10 mouse cellular contexts compared by ENCODE assay signal in the genomic region with DNA sequence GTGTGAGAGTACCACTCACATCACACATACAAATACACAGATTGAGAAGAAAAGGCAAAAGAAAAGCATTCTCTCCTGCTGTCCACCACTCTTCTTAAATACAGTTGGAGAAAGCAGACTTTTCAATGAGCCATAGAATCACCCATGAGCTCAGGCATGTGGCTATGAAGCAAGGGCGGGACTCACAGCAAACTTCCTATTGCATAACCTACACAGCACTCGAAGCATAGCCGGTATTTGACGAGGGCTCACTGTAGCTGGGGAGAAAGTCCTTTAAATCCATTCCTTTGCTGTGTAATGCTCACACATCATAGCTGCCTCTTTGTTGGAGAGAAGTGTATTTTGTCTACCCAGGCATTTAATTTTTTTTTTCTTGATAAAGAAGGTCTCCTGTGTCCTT. TPM values are rescaled to one million over a fixed set of nuclear protein-coding genes. Genes with fewer than 3 reads are reported as not detected.
A peak's percentile ranks its signal among the peaks of the same experiment; 100 is the strongest.
DNase-seq lines count a peak whose midpoint lies in the region; ATAC-seq and TF ChIP-seq lines count a peak whose summit lies in the region.
"Had no signal": no experiment of that assay in that cellular context is flagged by ENCODE, and none has a peak within 500 bp of the region (broad histone marks: within the 10 kb centered on the region; RNA-seq: fewer than 3 reads in every experiment).

No protein-coding gene starts in this region.

- ATAC-seq in heart, embryonic 11.5 days (replicated peaks; ENCODE audit: insufficient number of reproducible peaks, low FRiP score, low TSS enrichment) = no peak
- ATAC-seq in intestine, embryonic 15.5 days = peak; percentile 63
- ATAC-seq in forebrain, embryonic 11.5 days (replicated peaks; ENCODE audit: low FRiP score) = no peak
- no peak for ATAC-seq in forebrain, embryonic 16.5 days
- ATAC-seq: hindbrain, embryonic 16.5 days had no signal

- intact Hi-C loops in heart, adult 2 months (cut with DNase I) = loop anchor here (2.0 kb wide), 1 partner anchor 18 kb away; no protein-coding TSS in a partner anchor

- no peaks in the 10 kb centered on the region for H3K9me3 ChIP-seq in heart, embryonic 11.5 days (replicated peaks; ENCODE audit: control insufficient read depth, low read length)
- no peaks in the 10 kb centered on the region for H3K9me3 ChIP-seq in intestine, embryonic 15.5 days
- H3K9me3 ChIP-seq in forebrain, embryonic 11.5 days (ENCODE audit: control insufficient read depth, low read length) = no peaks in the 10 kb centered on the region; the same call in 1 of the 2 replicates
- no peaks in the 10 kb centered on the region for H3K9me3 ChIP-seq in forebrain, embryonic 16.5 days (ENCODE audit: control insufficient read depth, low read length)
- H3K9me3 ChIP-seq: embryonic facial prominence, embryonic 12.5 days had no signal

- WGBS in heart, adult 2 months = 43% methylated on average over 4 of the region's 4 CpGs
- 61% methylated on average over 4 of the region's 4 CpGs for WGBS in heart, embryonic 11.5 days (ENCODE audit: insufficient replicate concordance)
- WGBS in intestine, embryonic 15.5 days = 39% methylated on average over 4 of the region's 4 CpGs
- WGBS in macrophage (ENCODE audit: missing documents) = 0% methylated on average over 4 of the region's 4 CpGs
- 82% methylated on average over 4 of the region's 4 CpGs for WGBS in forebrain, embryonic 11.5 days
- 65% methylated on average over 4 of the region's 4 CpGs for WGBS in forebrain, embryonic 16.5 days

- peaks cover 28% of the 10 kb centered on the region for H3K4me1 ChIP-seq in heart, adult 2 months (ENCODE audit: control insufficient read depth, insufficient read depth, low read length)
- peaks cover 46% of the 10 kb centered on the region for H3K4me1 ChIP-seq in heart, embryonic 11.5 days (ENCODE audit: control insufficient read depth, insufficient read depth, low read length)
- peaks cover 45% of the 10 kb centered on the region for H3K4me1 ChIP-seq in intestine, embryonic 15.5 days (replicated peaks)
- H3K4me1 ChIP-seq in forebrain, embryonic 11.5 days (replicated peaks; ENCODE audit: control insufficient read depth, insufficient read depth, low read length) = peaks cover 3% of the 10 kb centered on the region; the same call in 1 of the 2 replicates
- H3K4me1 ChIP-seq in forebrain, embryonic 16.5 days (replicated peaks; ENCODE audit: control insufficient read depth, insufficient read depth, low read length) = peaks cover under 1% of the 10 kb centered on the region

- peak overlapping the region; percentile 18; the same call in 1 of the 2 replicates for H3K27ac ChIP-seq in heart, adult 2 months
- H3K27ac ChIP-seq in heart, embryonic 11.5 days (ENCODE audit: low read depth, low read length) = no peak overlapping the region
- no peak overlapping the region for H3K27ac ChIP-seq in intestine, embryonic 15.5 days
- H3K27ac ChIP-seq in macrophage = peak overlapping the region; percentile 89
- no peak overlapping the region for H3K27ac ChIP-seq in forebrain, embryonic 11.5 days (ENCODE audit: low read depth, low read length)
- no peak overlapping the region for H3K27ac ChIP-seq in forebrain, embryonic 16.5 days (ENCODE audit: low read length)
- H3K27ac ChIP-seq: embryonic facial prominence, embryonic 12.5 days had no signal

- no peak overlapping the region for H3K4me3 ChIP-seq in heart, adult 2 months
- no peak overlapping the region for H3K4me3 ChIP-seq in heart, embryonic 11.5 days (ENCODE audit: low read depth, low read length)
- H3K4me3 ChIP-seq in intestine, embryonic 15.5 days (replicated peaks) = no peak overlapping the region
- no peak overlapping the region for H3K4me3 ChIP-seq in macrophage (ENCODE audit: inconsistent target)
- H3K4me3 ChIP-seq in forebrain, embryonic 11.5 days (ENCODE audit: low read depth, low read length) = no peak overlapping the region
- H3K4me3 ChIP-seq in forebrain, embryonic 16.5 days (replicated peaks; ENCODE audit: low read length) = no peak overlapping the region
- H3K4me3 ChIP-seq: embryonic facial prominence, embryonic 12.5 days had no signal

- no peaks in the 10 kb centered on the region for H3K27me3 ChIP-seq in heart, adult 2 months (ENCODE audit: control insufficient read depth, insufficient read depth, low read length)
- no peaks in the 10 kb centered on the region for H3K27me3 ChIP-seq in heart, embryonic 11.5 days (ENCODE audit: control insufficient read depth, insufficient read depth, low read length)
- no peaks in the 10 kb centered on the region for H3K27me3 ChIP-seq in intestine, embryonic 15.5 days (replicated peaks)
- no peaks in the 10 kb centered on the region for H3K27me3 ChIP-seq in forebrain, embryonic 11.5 days (ENCODE audit: control insufficient read depth, insufficient read depth, low read length)
- H3K27me3 ChIP-seq in forebrain, embryonic 16.5 days (replicated peaks; ENCODE audit: control insufficient read depth, insufficient read depth, low read length) = no peaks in the 10 kb centered on the region
- H3K27me3 ChIP-seq: embryonic facial prominence, embryonic 12.5 days had no signal

- no peak for DNase-seq in heart, adult 2 months
- DNase-seq in 416B (ENCODE audit: low read depth) = peak; percentile 75
- no peak for DNase-seq in forebrain, embryonic 11.5 days (ENCODE audit: low spot score)
- no peak for DNase-seq in cerebellum, postnatal 10 days

- no peak for TF ChIP-seq CTCF in heart, adult 2 months (IDR thresholded peaks at IDR 0.05)

- no peaks in the 10 kb centered on the region for H3K36me3 ChIP-seq in heart, adult 2 months (ENCODE audit: control insufficient read depth, insufficient read depth, low read length)
- no peaks in the 10 kb centered on the region for H3K36me3 ChIP-seq in heart, embryonic 11.5 days (ENCODE audit: control insufficient read depth, insufficient read depth, low read length)
- H3K36me3 ChIP-seq in intestine, embryonic 15.5 days = no peaks in the 10 kb centered on the region
- H3K36me3 ChIP-seq in macrophage (ENCODE audit: inconsistent target) = no peaks in the 10 kb centered on the region
- no peaks in the 10 kb centered on the region for H3K36me3 ChIP-seq in forebrain, embryonic 11.5 days (ENCODE audit: control insufficient read depth, insufficient read depth, low read length)
- no peaks in the 10 kb centered on the region for H3K36me3 ChIP-seq in forebrain, embryonic 16.5 days (ENCODE audit: control insufficient read depth, insufficient read depth)
- H3K36me3 ChIP-seq: embryonic facial prominence, embryonic 12.5 days had no signal

- TF ChIP-seq POLR2A in heart, adult 2 months (IDR thresholded peaks at IDR 0.05; ENCODE audit: insufficient read depth, low read depth, low read length) = no peak

- no peak for TF ChIP-seq EP300 in heart, adult 2 months (IDR thresholded peaks at IDR 0.05; ENCODE audit: insufficient read depth, low read depth, low read length)

- H3K4me2 ChIP-seq in heart, embryonic 11.5 days = no peak overlapping the region
- H3K4me2 ChIP-seq in intestine, embryonic 15.5 days (replicated peaks) = no peak overlapping the region
- no peak overlapping the region for H3K4me2 ChIP-seq in forebrain, embryonic 11.5 days (ENCODE audit: low read depth, low read length, severe bottlenecking)
- H3K4me2 ChIP-seq in forebrain, embryonic 16.5 days (ENCODE audit: low read length) = no peak overlapping the region
- H3K4me2 ChIP-seq: embryonic facial prominence, embryonic 12.5 days had no signal

- H3K9ac ChIP-seq in heart, adult 2 months (ENCODE audit: low read depth, low read length) = no peak overlapping the region
- no peak overlapping the region for H3K9ac ChIP-seq in heart, embryonic 11.5 days (ENCODE audit: low read depth, low read length)
- no peak overlapping the region for H3K9ac ChIP-seq in intestine, embryonic 15.5 days
- H3K9ac ChIP-seq in forebrain, embryonic 11.5 days (ENCODE audit: low read length) = no peak overlapping the region
- H3K9ac ChIP-seq in forebrain, embryonic 16.5 days (replicated peaks; ENCODE audit: low read depth, low read length) = no peak overlapping the region
- H3K9ac ChIP-seq: embryonic facial prominence, embryonic 12.5 days had no signal

- H3K79me2 ChIP-seq in heart, adult 2 months (replicated peaks; ENCODE audit: control insufficient read depth, insufficient read depth, low read length) = no peaks in the 10 kb centered on the region
- H3K79me2 ChIP-seq in macrophage (ENCODE audit: inconsistent target) = no peaks in the 10 kb centered on the region

RNA-seq across cellular contexts. Expression of gene Rock2, which starts 19.4 kb away (rescaled TPM):
- 10 to 100 TPM; 78.0 to 80.2 TPM for total RNA-seq in heart, adult 2 months (2021)
- 11.2 and 27.6 TPM in 2 replicates for polyA plus RNA-seq in heart, adult 2 months (2012; rRNA removed)
- 19.8 and 22.2 TPM in 2 replicates for polyA plus RNA-seq in heart, embryonic 11.5 days (2014; fragmentation: Nextera tagmentation; extraction: Ambion mirVana)
- 17.9 and 19.7 TPM in 2 replicates for polyA plus RNA-seq in intestine, embryonic 15.5 days (2015; fragmentation: Nextera tagmentation; extraction: Ambion mirVana)
- 100 to 1,000 TPM in 25 of 26 experiments, 10 to 100 TPM in 1; 92.8 to 352 (median 152) TPM for total RNA-seq in macrophage (2018; cell fraction: chromatin; rRNA removed)
- total RNA-seq in macrophage (2018; cell fraction: cytosol; rRNA removed) = 10 to 100 TPM; 16.5 to 38.9 (median 24.8) TPM
- 100 to 1,000 TPM in 10 of 26 experiments, 10 to 100 TPM in 16; 38.9 to 182 (median 91.6) TPM for total RNA-seq in macrophage (2018; cell fraction: nucleus; rRNA removed)
- polyA plus RNA-seq in macrophage (2018) = 17.7 to 23.8 TPM (median 18.8 TPM) in 3 replicates
- polyA plus RNA-seq in forebrain, embryonic 11.5 days (2014; fragmentation: Nextera tagmentation; extraction: Ambion mirVana) = 15.8 and 17.9 TPM in 2 replicates
- 15.6 and 15.9 TPM in 2 replicates for polyA plus RNA-seq in forebrain, embryonic 16.5 days (2015; fragmentation: Nextera tagmentation; extraction: Ambion mirVana)

Comparison
In these comparisons a context has a peak if more than half of its experiments do, and no peak if none do; other contexts are left out.
1. H3K27ac ChIP-seq: peak in heart, adult 2 months (single experiment) and macrophage (single experiment); none in heart, embryonic 11.5 days (single experiment), intestine, embryonic 15.5 days (single experiment), forebrain, embryonic 11.5 days (single experiment) and forebrain, embryonic 16.5 days (single experiment).